Mouse (Mus musculus) testis, postnatal 14 days (tissue): ENCODE results near the gene Gan.

Source experiments
- DNase-seq: peaks from one replicate; pipeline ENCODE4 v3.0.0; 2021; ENCODE audit warnings: low spot score

Gan gene

GRCm38 (mm10) chr8:117158135-117158761, at the start of gene Gan:
Gan (plus strand) TSS chr8:117158135.
- peak; percentile 73 for DNase-seq

DNA sequence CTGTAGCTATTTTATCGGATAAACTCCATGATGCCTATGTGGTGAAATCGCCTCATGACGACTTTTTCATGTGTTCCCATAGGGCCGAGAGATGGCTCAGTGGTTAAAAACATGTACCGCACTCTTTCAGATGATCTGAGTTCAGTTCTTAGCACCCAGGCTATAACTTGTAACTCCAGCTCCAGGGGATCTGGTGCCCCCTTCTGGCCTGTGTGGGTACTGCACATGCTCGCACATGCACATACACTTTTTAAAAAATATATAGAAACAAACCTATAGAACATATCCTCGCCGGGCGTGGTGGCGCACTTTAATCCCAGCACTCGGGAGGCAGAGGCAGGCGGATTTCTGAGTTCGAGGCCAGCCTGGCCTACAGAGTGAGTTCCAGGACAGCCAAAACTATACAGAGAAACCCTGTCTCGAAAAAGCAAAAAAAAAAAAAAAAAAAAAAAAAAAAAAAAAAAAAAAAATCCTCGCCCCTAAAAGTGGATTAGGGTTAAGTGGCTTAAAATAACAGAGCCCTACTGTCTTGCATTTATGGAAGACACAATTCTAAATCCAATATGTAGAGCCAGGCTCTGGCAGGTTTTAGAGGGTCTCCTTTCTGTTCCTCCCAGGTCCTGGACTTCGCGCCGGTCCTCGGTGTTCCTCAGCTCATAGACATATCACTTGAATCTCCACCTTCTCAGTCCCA, 48.8 kb upstream of the Gan start:
- peak; percentile 63 for DNase-seq

- DNase-seq, result peak; percentile 70
Observed at GRCm38 (mm10) chr8:117109801-117110390, 48.0 kb upstream of the Gan start.

- DNase-seq, result no peak
Observed at GRCm38 (mm10) chr8:117111641-117112040, 46.3 kb upstream of the Gan start.

GRCm38 (mm10) chr8:117112261-117112660, 45.7 kb upstream of the Gan start:
- DNase-seq, result no peak

GRCm38 (mm10) chr8:117115094-117115493, 42.8 kb upstream of the Gan start:
- no peak for DNase-seq

GRCm38 (mm10) chr8:117115676-117116446, 42.1 kb upstream of the Gan start:
- no peak for DNase-seq

DNA sequence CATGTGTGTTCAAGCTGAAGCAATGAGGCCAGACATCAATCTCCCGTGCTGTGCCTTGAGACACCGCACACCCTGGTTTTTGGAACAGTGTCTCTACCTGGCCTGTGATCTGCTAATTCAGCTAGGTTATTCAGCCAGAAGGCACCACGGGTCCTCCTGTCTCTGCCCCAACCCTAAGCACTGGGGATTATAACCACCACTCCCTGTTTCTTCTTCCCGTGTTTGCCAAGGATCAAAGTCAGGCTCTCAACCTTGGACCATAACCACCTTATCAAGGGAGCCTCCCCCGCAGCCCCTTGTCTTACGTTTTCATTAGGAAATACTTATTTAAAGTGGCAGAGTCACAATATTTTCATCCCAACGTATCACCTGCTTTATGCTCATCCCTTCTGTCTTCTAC, 41.4 kb upstream of the Gan start:
- no peak for DNase-seq

DNA sequence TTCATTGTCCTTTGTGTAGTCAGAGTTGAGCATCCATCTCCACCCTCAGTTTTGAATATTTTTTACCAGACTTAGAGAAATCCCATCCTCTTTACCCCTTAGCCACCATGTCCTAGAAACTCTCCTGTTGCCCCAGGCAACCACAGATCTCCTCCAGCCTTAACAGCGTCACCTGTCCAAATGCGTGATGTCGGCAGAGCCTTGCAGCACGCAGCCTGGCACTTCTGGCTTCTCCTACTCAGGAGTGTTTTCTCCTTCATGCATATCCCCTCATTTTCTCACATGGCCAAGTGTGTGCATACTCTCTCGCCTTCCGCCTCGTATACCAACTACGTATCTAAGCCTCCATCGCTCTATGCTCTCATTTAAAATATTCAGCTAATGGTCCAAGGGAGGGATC, 39.5 kb upstream of the Gan start:
- DNase-seq, result no peak

GRCm38 (mm10) chr8:117121277-117121676, 36.7 kb upstream of the Gan start:
- no peak for DNase-seq

GRCm38 (mm10) chr8:117123850-117124633, 33.9 kb upstream of the Gan start:
- no peak for DNase-seq

GRCm38 (mm10) chr8:117125854-117126253, 32.1 kb upstream of the Gan start:
- DNase-seq, result no peak

GRCm38 (mm10) chr8:117126411-117126810, 31.5 kb upstream of the Gan start:
- DNase-seq, result no peak

DNA sequence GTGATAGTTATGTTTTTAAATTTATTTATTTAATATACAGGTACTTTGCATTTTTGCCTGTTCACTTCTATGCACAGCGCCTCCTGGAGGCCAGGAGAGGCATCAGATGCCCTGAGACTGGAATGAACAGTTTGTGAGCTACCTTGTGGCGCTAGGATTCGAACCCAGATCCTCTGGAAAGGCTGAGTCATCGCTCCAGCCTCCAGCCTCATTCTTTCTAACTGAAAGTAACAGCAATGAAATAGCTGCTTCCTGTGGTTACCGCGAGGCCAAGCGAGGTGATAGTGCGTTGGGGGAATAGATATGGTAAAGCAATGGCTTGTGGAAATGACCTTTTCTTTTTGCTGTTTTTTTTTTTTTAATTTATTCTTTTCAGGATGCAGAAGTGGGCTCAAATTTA, 30.9 kb upstream of the Gan start:
- DNase-seq, result no peak

DNA sequence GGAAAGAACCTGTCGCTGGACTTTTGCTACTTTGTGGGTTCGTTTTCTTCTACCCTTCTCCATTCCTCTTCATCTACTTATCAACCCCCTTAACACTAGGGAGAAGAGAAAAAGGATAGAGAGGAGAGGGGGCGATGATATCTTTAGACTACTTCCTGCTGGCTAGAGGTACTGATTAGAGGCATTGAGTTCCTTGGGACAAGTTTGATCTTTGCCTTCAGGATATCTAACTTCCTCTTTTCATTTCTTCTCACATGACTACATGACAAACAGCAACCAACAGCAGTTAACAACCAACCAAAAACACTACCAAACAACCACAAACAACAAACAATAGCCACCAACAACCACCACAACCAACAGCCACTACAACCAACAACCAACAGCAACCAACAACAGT, 24.2 kb upstream of the Gan start:
- no peak for DNase-seq

GRCm38 (mm10) chr8:117136351-117136750, 21.6 kb upstream of the Gan start:
- DNase-seq, result no peak

- no peak for DNase-seq
Observed at GRCm38 (mm10) chr8:117136763-117137162, 21.2 kb upstream of the Gan start.

DNA sequence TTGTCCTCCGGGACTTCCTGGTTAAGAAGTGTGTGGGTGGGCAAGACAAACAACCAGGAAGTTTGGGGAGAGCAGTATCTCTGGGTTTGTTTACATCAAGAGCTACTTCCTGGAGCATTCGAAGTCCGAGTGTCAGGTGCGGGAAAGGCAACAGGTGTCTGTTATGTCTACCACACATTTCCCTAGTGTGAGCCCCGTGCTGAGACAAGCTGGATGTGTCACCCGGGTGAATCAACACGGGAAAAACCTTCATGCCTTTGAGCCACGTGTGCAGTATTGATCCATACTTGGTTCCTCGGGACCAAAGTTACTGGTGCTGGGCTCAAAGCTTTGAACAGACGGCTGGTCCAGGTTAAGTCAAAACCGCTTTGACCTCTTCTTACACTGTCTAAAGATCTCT, 20.6 kb upstream of the Gan start:
- DNase-seq, result no peak

- DNase-seq, result peak; percentile 19
Observed at GRCm38 (mm10) chr8:117148520-117148919, 9.4 kb upstream of the Gan start.

DNA sequence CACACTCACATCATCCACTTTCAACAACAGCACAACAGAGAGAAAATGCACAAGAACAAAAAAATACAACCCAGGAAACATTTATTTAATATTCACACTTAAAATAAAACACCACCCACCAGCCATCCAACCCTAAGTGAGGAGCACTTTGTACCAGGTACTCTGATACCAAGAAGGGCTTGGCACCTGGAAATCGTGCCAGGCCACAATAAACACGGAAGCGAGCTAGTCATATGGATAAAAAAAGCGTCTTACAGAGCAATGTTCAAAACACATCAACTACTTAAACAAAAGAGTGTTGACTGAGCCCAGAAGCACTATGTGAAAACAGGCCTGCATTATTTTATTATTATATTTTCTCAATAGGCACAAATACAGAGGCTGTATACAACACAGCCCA, 1.8 kb upstream of the Gan start:
- DNase-seq, result no peak

GRCm38 (mm10) chr8:117156866-117157768, 818 bp upstream of the Gan start:
- DNase-seq, result no peak
